Mouse (Mus musculus): ENCODE results near the gene Tmem30c. TPM values are rescaled to one million over a fixed set of nuclear protein-coding genes. Genes with fewer than 3 reads are reported as not detected.

Gene Tmem30c
- under 1 TPM in 1 of 2 experiments, not detected in 1; 0.02 TPM for polyA plus RNA-seq (2012; fragmentation: generic; extraction: Trizol)

GRCm38 (mm10) chr16:57292765-57293164 is at the start of gene Tmem30c:
TSS of gene Tmem30c (minus strand) at chr16:57292865.

GRCm38 (mm10) chr16:57231089-57231936 is 61.4 kb downstream of the Tmem30c start, which contains the start of gene Tbc1d23:
TSS of gene Tbc1d23 (minus strand) at chr16:57231504.

Other genes with a start within 250 kb of the Tmem30c start
- under 1 TPM in 1 of 2 experiments, not detected in 1; 0.04 TPM for gene Tmem45a2, start 221.5 kb downstream of the Tmem30c start, polyA plus RNA-seq (2012; fragmentation: generic; extraction: Trizol)
- 1 to 10 TPM; 1.8 to 8.9 TPM for gene Tomm70a, start 171.2 kb downstream of the Tmem30c start, polyA plus RNA-seq (2012; fragmentation: generic; extraction: Trizol)
- gene Nit2, start 125.5 kb downstream of the Tmem30c start, polyA plus RNA-seq (2012; fragmentation: generic; extraction: Trizol), result 10 to 100 TPM in 1 of 2 experiments, 1 to 10 TPM in 1; 9.7 to 36.8 TPM
- 1 to 10 TPM in 1 of 2 experiments, under 1 TPM in 1; 0.30 to 8.0 TPM for gene Tbc1d23, start 61.4 kb downstream of the Tmem30c start, polyA plus RNA-seq (2012; fragmentation: generic; extraction: Trizol)
- gene Filip1l, start 60.2 kb upstream of the Tmem30c start, polyA plus RNA-seq (2012; fragmentation: generic; extraction: Trizol), result 10 to 100 TPM in 1 of 2 experiments, 1 to 10 TPM in 1; 1.0 to 12.1 TPM

Measured in C3H10T1/2 (cell line).